Mouse (Mus musculus) cerebellum, adult 2 months (tissue): ENCODE results near the gene Lcp1.

Experiments used
- CTCF ChIP-seq: fragments of 200-500 bp; IDR thresholded peaks from 2 replicates; pipeline ENCODE4 v1.5.1; 2011; ENCODE audit warnings: low read depth, mild to moderate bottlenecking, control low read depth, low read length, moderate library complexity, borderline replicate concordance; ENCODE audit not compliant: insufficient read depth
- POLR2A ChIP-seq: fragments of 200-500 bp; IDR thresholded peaks from 2 replicates; pipeline ENCODE4 v1.6.1; 2011; ENCODE audit warnings: low read length, control low read depth, borderline replicate concordance; ENCODE audit not compliant: insufficient read depth

DNA sequence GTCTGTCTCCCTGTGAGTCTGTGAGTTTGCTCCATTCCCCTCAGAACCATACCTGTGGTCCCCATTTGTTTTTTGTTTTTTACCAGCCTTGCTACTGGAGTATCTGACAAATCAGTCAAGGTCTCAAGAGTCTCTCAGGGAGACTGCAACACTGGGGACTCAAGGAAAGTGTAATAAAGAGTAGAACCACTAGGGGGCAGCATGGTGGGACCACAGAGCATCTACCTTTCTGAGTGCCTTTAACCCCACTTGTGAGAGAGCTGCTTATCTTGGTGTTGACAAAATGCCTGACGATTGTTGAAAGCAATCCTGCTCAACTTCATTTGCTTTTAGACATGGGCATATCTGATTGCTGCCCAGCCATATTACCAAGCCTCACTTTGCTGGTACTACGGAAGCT lies 98.9 kb downstream of the Lcp1 start:
- TF ChIP-seq CTCF (peak; percentile 35; the same call in 1 of the 2 replicates), POLR2A (no peak)
